Mouse (Mus musculus) E14TG2a.4 (cell line): ENCODE measurements around the gene Gk2.

Experiments used
- H3K27me3 ChIP-seq: 2 replicates; pipeline ENCODE4 v1.6.1; 2014; ENCODE audit warnings: low read length, control low read depth; ENCODE audit not compliant: insufficient read depth
- H3K36me3 ChIP-seq: 2 replicates; pipeline ENCODE4 v1.6.1; 2014; ENCODE audit warnings: low read length, control low read depth; ENCODE audit not compliant: insufficient read depth
- H3K4me1 ChIP-seq: replicated peaks from 2 replicates; pipeline ENCODE4 v1.6.1; 2014; ENCODE audit warnings: low read depth, low read length, control low read depth
- H3K4me3 ChIP-seq: replicated peaks from 2 replicates; pipeline ENCODE4 v1.5.1; 2014; ENCODE audit warnings: mild to moderate bottlenecking, low read length
- H3K9me3 ChIP-seq: 2 replicates; pipeline ENCODE4 v1.6.1; 2014; ENCODE audit warnings: low read length, control low read depth
- CTCF ChIP-seq: conservative IDR thresholded peaks from 2 replicates; pipeline ENCODE4 v1.5.1; 2014; ENCODE audit warnings: low read length
- NANOG ChIP-seq: IDR thresholded peaks from 2 replicates; pipeline ENCODE4 v1.6.1; 2014; ENCODE audit warnings: borderline replicate concordance, low read length, mixed read lengths
- POU5F1 ChIP-seq: IDR thresholded peaks from 2 replicates; pipeline ENCODE4 v1.6.1; 2014; ENCODE audit warnings: low read length, borderline replicate concordance

Gk2 gene

GRCm38 (mm10) chr5:97410190-97410589 is 46.6 kb downstream of the Gk2 start:
- no peaks in the 10 kb centered on the region for H3K9me3 ChIP-seq
- no peak overlapping the region for H3K4me3 ChIP-seq
- H3K4me1 ChIP-seq, result no peaks in the 10 kb centered on the region; the same call in 1 of the 2 replicates
- H3K27me3 ChIP-seq, result no peaks in the 10 kb centered on the region
- no peak for TF ChIP-seq NANOG
- H3K36me3 ChIP-seq, result no peaks in the 10 kb centered on the region

DNA sequence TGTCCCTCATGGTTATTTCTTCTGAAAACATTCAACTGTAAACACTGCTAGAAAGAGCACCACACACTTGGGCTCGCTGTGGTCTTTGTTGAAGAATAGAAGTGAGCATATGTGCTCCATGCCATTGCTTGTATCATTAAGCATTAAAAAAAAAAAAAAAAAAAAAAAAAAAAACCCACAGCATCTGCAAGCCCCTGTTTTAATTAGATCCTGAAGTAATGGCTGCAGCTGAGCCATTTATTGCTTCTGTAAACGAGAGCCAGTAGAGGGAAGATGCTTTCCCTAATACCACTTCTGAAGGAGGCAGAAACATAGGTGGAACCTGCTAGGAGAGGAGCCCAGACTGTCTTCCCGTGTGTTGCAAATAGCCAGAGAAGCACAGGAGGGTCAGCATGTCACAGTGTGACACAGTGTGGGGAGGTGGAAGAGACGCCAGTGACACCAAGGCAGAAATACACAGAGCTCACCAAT is 47.6 kb downstream of the Gk2 start:
- no peaks in the 10 kb centered on the region for H3K27me3 ChIP-seq
- no peaks in the 10 kb centered on the region for H3K9me3 ChIP-seq
- no peak overlapping the region for H3K4me3 ChIP-seq
- no peaks in the 10 kb centered on the region for H3K36me3 ChIP-seq
- H3K4me1 ChIP-seq, result no peaks in the 10 kb centered on the region; the same call in 1 of the 2 replicates
- TF ChIP-seq NANOG (no peak), POU5F1 (no peak), CTCF (no peak)
